In the genomic region with DNA sequence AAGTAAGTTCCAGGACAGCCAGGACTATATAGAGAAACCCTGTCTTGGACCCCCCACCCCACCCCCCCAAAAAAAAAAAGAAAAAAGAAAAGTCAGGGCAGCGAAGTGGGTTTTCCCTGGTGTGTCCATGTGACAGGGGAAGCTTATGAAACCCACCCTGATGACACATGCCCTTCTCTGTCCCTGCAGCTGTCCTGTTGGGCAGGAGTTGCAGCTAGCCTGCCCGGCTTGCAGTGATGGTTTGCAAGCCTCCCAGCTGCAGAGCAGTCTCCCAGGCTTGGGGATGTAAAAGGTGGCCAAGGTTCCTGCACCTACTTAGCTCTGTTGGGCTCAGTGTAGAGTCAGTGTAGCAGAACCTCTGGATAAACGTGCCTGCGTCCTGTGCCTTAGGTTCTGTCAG, we compare ENCODE assay signal across 20 mouse cellular contexts. TPM values are rescaled to one million over a fixed set of nuclear protein-coding genes. Genes with fewer than 3 reads are reported as not detected.
DNase-seq lines count a peak whose midpoint lies in the region; ATAC-seq lines count a peak whose summit lies in the region.
"Had no signal": no experiment of that assay in that cellular context is flagged by ENCODE, and none has a peak within 500 bp of the region (broad histone marks: within the 10 kb centered on the region; RNA-seq: fewer than 3 reads in every experiment).

No protein-coding gene starts in this region.

- H3K27me3 ChIP-seq in forebrain, embryonic 13.5 days: no peaks in the 10 kb centered on the region
- no peaks in the 10 kb centered on the region for H3K27me3 ChIP-seq in forebrain, embryonic 14.5 days (replicated peaks; ENCODE audit: control insufficient read depth, insufficient read depth, low read length)
- no peaks in the 10 kb centered on the region for H3K27me3 ChIP-seq in kidney, embryonic 16.5 days (ENCODE audit: insufficient read depth, low read length)
- H3K27me3 ChIP-seq in embryonic facial prominence, embryonic 10.5 days (replicated peaks; ENCODE audit: low read depth, poor library complexity, severe bottlenecking): no peaks in the 10 kb centered on the region
- H3K27me3 ChIP-seq in limb, embryonic 11.5 days (ENCODE audit: control insufficient read depth, insufficient read depth, low read length): no peaks in the 10 kb centered on the region
- H3K27me3 ChIP-seq: forebrain, embryonic 15.5 days; Patski had no signal

- no peak for ATAC-seq in forebrain, embryonic 13.5 days
- no peak for ATAC-seq in forebrain, embryonic 14.5 days
- ATAC-seq in kidney, embryonic 16.5 days (ENCODE audit: low FRiP score, low TSS enrichment): no peak
- no peak for ATAC-seq in limb, embryonic 11.5 days (ENCODE audit: insufficient number of reproducible peaks, low FRiP score, low TSS enrichment, low read depth)
- ATAC-seq: Patski had no signal

- H3K4me1 ChIP-seq in forebrain, embryonic 13.5 days: peaks cover 28% of the 10 kb centered on the region
- H3K4me1 ChIP-seq in forebrain, embryonic 14.5 days (ENCODE audit: control insufficient read depth, insufficient read depth, low read length): peaks cover 14% of the 10 kb centered on the region; the same call in 1 of the 2 replicates
- peaks cover 47% of the 10 kb centered on the region for H3K4me1 ChIP-seq in kidney, embryonic 16.5 days (ENCODE audit: insufficient read depth, low read length)
- peaks cover 80% of the 10 kb centered on the region for H3K4me1 ChIP-seq in embryonic facial prominence, embryonic 10.5 days
- peaks cover 55% of the 10 kb centered on the region for H3K4me1 ChIP-seq in limb, embryonic 11.5 days (ENCODE audit: control insufficient read depth, insufficient read depth, low read length)

- no peaks in the 10 kb centered on the region for H3K9me3 ChIP-seq in forebrain, embryonic 13.5 days (replicated peaks)
- H3K9me3 ChIP-seq in forebrain, embryonic 14.5 days (replicated peaks; ENCODE audit: control insufficient read depth, low read length): no peaks in the 10 kb centered on the region
- H3K9me3 ChIP-seq in kidney, embryonic 16.5 days (ENCODE audit: low read length): no peaks in the 10 kb centered on the region
- H3K9me3 ChIP-seq in embryonic facial prominence, embryonic 10.5 days: no peaks in the 10 kb centered on the region
- no peaks in the 10 kb centered on the region for H3K9me3 ChIP-seq in limb, embryonic 11.5 days (ENCODE audit: control insufficient read depth, low read length)
- H3K9me3 ChIP-seq: forebrain, embryonic 15.5 days had no signal

- peak overlapping the region; percentile 70; the same call in 1 of the 2 replicates for H3K27ac ChIP-seq in forebrain, embryonic 13.5 days
- no peak overlapping the region for H3K27ac ChIP-seq in forebrain, embryonic 14.5 days (ENCODE audit: low read depth, low read length)
- peak overlapping the region; percentile 91; the same call in 1 of the 2 replicates for H3K27ac ChIP-seq in kidney, embryonic 16.5 days (ENCODE audit: low read length)
- peak overlapping the region; percentile 83 for H3K27ac ChIP-seq in embryonic facial prominence, embryonic 10.5 days (replicated peaks)
- peak overlapping the region; percentile 95 for H3K27ac ChIP-seq in limb, embryonic 11.5 days (replicated peaks; ENCODE audit: low read depth, low read length)
- H3K27ac ChIP-seq: heart, adult 2 months had no signal

- no peak for DNase-seq in forebrain, embryonic 14.5 days (ENCODE audit: low spot score)
- no peak for DNase-seq in kidney, postnatal 36 days
- DNase-seq in embryonic facial prominence, embryonic 10.5 days (ENCODE audit: low spot score): no peak
- no peak for DNase-seq in limb, embryonic 11.5 days (ENCODE audit: low spot score)
- no peak for DNase-seq in cerebellum, adult 18-20 months
- DNase-seq in cerebellum, adult 8-10 months: no peak
- DNase-seq: adrenal gland, postnatal 36 days; cerebellum, postnatal 10 days; gastrocnemius, adult 2 months; heart, adult 2 months; heart, postnatal 14 days; kidney, adult 18-20 months; lung, embryonic 14.5 days; right cerebral cortex, postnatal 14 days; thymus, postnatal 4 days had no signal

- no peak overlapping the region for H3K4me2 ChIP-seq in forebrain, embryonic 13.5 days
- no peak overlapping the region for H3K4me2 ChIP-seq in forebrain, embryonic 14.5 days (ENCODE audit: low read length)
- H3K4me2 ChIP-seq in kidney, embryonic 16.5 days (replicated peaks; ENCODE audit: low read depth, low read length): no peak overlapping the region
- H3K4me2 ChIP-seq in limb, embryonic 11.5 days (ENCODE audit: low read depth, severe bottlenecking): no peak overlapping the region
- H3K4me2 ChIP-seq: forebrain, embryonic 15.5 days; liver, embryonic 11.5 days; lung, embryonic 14.5 days had no signal

- H3K4me3 ChIP-seq in forebrain, embryonic 13.5 days: no peak overlapping the region
- no peak overlapping the region for H3K4me3 ChIP-seq in forebrain, embryonic 14.5 days (ENCODE audit: low read depth, low read length)
- H3K4me3 ChIP-seq in kidney, embryonic 16.5 days (ENCODE audit: low read length): no peak overlapping the region
- H3K4me3 ChIP-seq in embryonic facial prominence, embryonic 10.5 days: 0 out of 2 replicates have a peak overlapping the region, but pooled peaks have one; percentile 37
- no peak overlapping the region for H3K4me3 ChIP-seq in limb, embryonic 11.5 days (ENCODE audit: low read depth, low read length)
- H3K4me3 ChIP-seq: forebrain, embryonic 15.5 days; gastrocnemius, adult 2 months; heart, adult 2 months had no signal

- WGBS in forebrain, embryonic 13.5 days: 84% methylated on average over 4 of the region's 4 CpGs
- 91% methylated on average over 4 of the region's 4 CpGs for WGBS in forebrain, embryonic 14.5 days
- WGBS in kidney, embryonic 16.5 days: 87% methylated on average over 4 of the region's 4 CpGs
- 85% methylated on average over 4 of the region's 4 CpGs for WGBS in embryonic facial prominence, embryonic 10.5 days
- WGBS in limb, embryonic 11.5 days: 80% methylated on average over 4 of the region's 4 CpGs

- no peaks in the 10 kb centered on the region for H3K36me3 ChIP-seq in forebrain, embryonic 13.5 days (ENCODE audit: poor library complexity, severe bottlenecking)
- H3K36me3 ChIP-seq in forebrain, embryonic 14.5 days (ENCODE audit: control insufficient read depth, insufficient read depth, low read length): no peaks in the 10 kb centered on the region
- H3K36me3 ChIP-seq in kidney, embryonic 16.5 days (ENCODE audit: insufficient read depth, low read length): no peaks in the 10 kb centered on the region
- peaks cover 10% of the 10 kb centered on the region for H3K36me3 ChIP-seq in embryonic facial prominence, embryonic 10.5 days (replicated peaks)
- no peaks in the 10 kb centered on the region for H3K36me3 ChIP-seq in limb, embryonic 11.5 days (ENCODE audit: control insufficient read depth, insufficient read depth, low read length)
- H3K36me3 ChIP-seq: forebrain, embryonic 15.5 days had no signal

- H3K9ac ChIP-seq in forebrain, embryonic 13.5 days: no peak overlapping the region
- H3K9ac ChIP-seq in forebrain, embryonic 14.5 days (ENCODE audit: low read length): no peak overlapping the region
- no peak overlapping the region for H3K9ac ChIP-seq in kidney, embryonic 16.5 days (replicated peaks; ENCODE audit: low read length)
- no peak overlapping the region for H3K9ac ChIP-seq in limb, embryonic 11.5 days (ENCODE audit: low read length)
- H3K9ac ChIP-seq: forebrain, embryonic 15.5 days had no signal

RNA-seq across cellular contexts. Expression of a gene that starts 28.7 kb away (rescaled TPM):
- polyA plus RNA-seq in forebrain, embryonic 13.5 days (2015; fragmentation: Nextera tagmentation; extraction: Ambion mirVana): 7.1 and 8.7 TPM in 2 replicates
- 10.2 and 11.3 TPM in 2 replicates for polyA plus RNA-seq in forebrain, embryonic 14.5 days (2014; fragmentation: Nextera tagmentation; extraction: Ambion mirVana)
- 13.6 and 13.7 TPM in 2 replicates for polyA plus RNA-seq in kidney, embryonic 16.5 days (2015; fragmentation: Nextera tagmentation; extraction: Ambion mirVana)
- polyA plus RNA-seq in embryonic facial prominence, embryonic 10.5 days (2016; fragmentation: Nextera tagmentation; extraction: Ambion mirVana): 29.5 and 30.8 TPM in 2 replicates
- polyA plus RNA-seq in limb, embryonic 11.5 days (2014; fragmentation: Nextera tagmentation; extraction: Ambion mirVana): 63.4 and 67.4 TPM in 2 replicates

RNA-seq across cellular contexts. Expression of a gene that starts 58.9 kb away (rescaled TPM):
- 17.7 and 21.6 TPM in 2 replicates for polyA plus RNA-seq in forebrain, embryonic 13.5 days (2015; fragmentation: Nextera tagmentation; extraction: Ambion mirVana)
- polyA plus RNA-seq in forebrain, embryonic 14.5 days (2014; fragmentation: Nextera tagmentation; extraction: Ambion mirVana): 11.8 and 12.1 TPM in 2 replicates
- 28.4 and 29.2 TPM in 2 replicates for polyA plus RNA-seq in kidney, embryonic 16.5 days (2015; fragmentation: Nextera tagmentation; extraction: Ambion mirVana)
- 39.9 and 46.4 TPM in 2 replicates for polyA plus RNA-seq in embryonic facial prominence, embryonic 10.5 days (2016; fragmentation: Nextera tagmentation; extraction: Ambion mirVana)
- polyA plus RNA-seq in limb, embryonic 11.5 days (2014; fragmentation: Nextera tagmentation; extraction: Ambion mirVana): 34.1 and 40.1 TPM in 2 replicates
